In the genomic region with DNA sequence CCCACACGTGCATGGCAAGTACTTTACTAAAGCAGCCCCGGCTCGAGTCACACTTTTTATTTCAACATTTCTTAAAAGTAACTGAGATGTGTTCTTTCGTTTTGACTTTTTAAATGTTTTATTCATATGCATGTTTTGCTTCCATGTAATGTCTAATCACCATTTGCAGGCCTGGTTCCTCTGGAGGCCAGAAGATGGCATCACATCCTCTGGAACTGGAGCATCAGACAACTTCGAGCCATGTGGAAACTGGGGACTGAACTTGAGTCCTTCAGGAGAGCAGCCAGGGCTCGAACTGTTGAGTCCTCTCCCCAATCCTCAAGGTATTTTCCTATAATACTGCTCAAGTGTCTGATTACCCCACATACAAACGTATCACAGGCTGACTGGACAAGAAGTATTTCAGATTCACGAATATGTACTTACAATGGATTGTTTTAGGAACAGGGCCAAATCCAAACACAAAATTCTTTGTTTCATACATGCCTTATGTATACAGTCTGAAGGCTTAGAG, we compare ENCODE assay signal across 13 mouse cellular contexts. TPM values are rescaled to one million over a fixed set of nuclear protein-coding genes. Genes with fewer than 3 reads are reported as not detected.
DNase-seq lines count a peak whose midpoint lies in the region; ATAC-seq and TF ChIP-seq lines count a peak whose summit lies in the region.
"Had no signal": no experiment of that assay in that cellular context is flagged by ENCODE, and none has a peak within 500 bp of the region (broad histone marks: within the 10 kb centered on the region; RNA-seq: fewer than 3 reads in every experiment).

No protein-coding gene starts in this region.

- TF ChIP-seq CTCF in lung, adult 2 months (IDR thresholded peaks at IDR 0.05; ENCODE audit: insufficient read depth, low read length): peak; percentile 51

- no peak for TF ChIP-seq POLR2A in lung, adult 2 months (IDR thresholded peaks at IDR 0.05; ENCODE audit: borderline replicate concordance, extremely low read depth, low read depth, low read length)

- H3K4me3 ChIP-seq in lung, adult 2 months (replicated peaks; ENCODE audit: extremely low read depth, low read depth, low read length): no peak overlapping the region
- H3K4me3 ChIP-seq: myocyte had no signal

- 53% methylated on average over 8 of the region's 8 CpGs for WGBS in lung, adult 2 months

- H3K4me1 ChIP-seq in lung, adult 2 months (ENCODE audit: control insufficient read depth, insufficient read depth, low read length): peaks cover 9% of the 10 kb centered on the region

- intact Hi-C loops in heart, postnatal 10 days (cut with DNase I): loop anchor here (10.0 kb wide), 1 partner anchor 144 kb away; the partner anchor contains the start of genes Thap2 and Zfc3h1

- peak; percentile 11 to 12 for DNase-seq in heart, postnatal 10 days
- no peak for DNase-seq in heart, adult 8-10 months (ENCODE audit: low spot score)
- no peak for DNase-seq in lung, adult 2 months
- no peak for DNase-seq in lung, postnatal 4 days
- peak; percentile 71 for DNase-seq in NIH3T3 (ENCODE audit: low read depth)
- DNase-seq in retina, postnatal 1 day: peak; percentile 3
- DNase-seq in testis, postnatal 10 days (ENCODE audit: low spot score): no peak
- DNase-seq: adrenal gland, postnatal 36 days; cerebellum, postnatal 14 days; gastrocnemius, postnatal 14 days had no signal

- ATAC-seq in erythroblast, adult 5-6 weeks (replicated peaks; ENCODE audit: low FRiP score, poor library complexity, severe bottlenecking): no peak

RNA-seq across cellular contexts. Expression of gene Tbc1d15, which starts 10.1 kb away (rescaled TPM):
- total RNA-seq in heart, postnatal 10 days (2021): 10 to 100 TPM; 51.4 to 51.9 TPM
- total RNA-seq in heart, adult 8-10 months (2022): 10 to 100 TPM; 40.3 to 59.3 (median 47.3) TPM
- 5.2 and 12.8 TPM in 2 replicates for polyA plus RNA-seq in lung, adult 2 months (2012; rRNA removed)
- 23.8 and 32.2 TPM in 2 replicates for total RNA-seq in erythroblast, adult 5-6 weeks (2015; ENCODE audit: low replicate concordance)
- total RNA-seq in erythroblast, adult 5-6 weeks (2017; ENCODE audit: low replicate concordance): 25.6 and 31.1 TPM in 2 replicates

RNA-seq across cellular contexts. Expression of gene Tph2, which starts 56.3 kb away (rescaled TPM):
- total RNA-seq in heart, postnatal 10 days (2021): not detected
- not detected for total RNA-seq in heart, adult 8-10 months (2022)
- not detected in 2 replicates for polyA plus RNA-seq in lung, adult 2 months (2012; rRNA removed)
- total RNA-seq in erythroblast, adult 5-6 weeks (2015; ENCODE audit: low replicate concordance): not detected in 2 replicates
- not detected in 2 replicates for total RNA-seq in erythroblast, adult 5-6 weeks (2017; ENCODE audit: low replicate concordance)
- total RNA-seq: gastrocnemius, postnatal 14 days; heart, postnatal 25 days had no signal

Comparison
In these comparisons a context has a peak if more than half of its experiments do, and no peak if none do; other contexts are left out.
1. DNase-seq: peak in heart, postnatal 10 days (2 of 2), NIH3T3 (single experiment) and retina, postnatal 1 day (single experiment); none in heart, adult 8-10 months (single experiment), lung, adult 2 months (single experiment), lung, postnatal 4 days (0 of 2) and testis, postnatal 10 days (single experiment).